Mouse (Mus musculus) urinary bladder, postnatal 14 days (tissue): ENCODE measurements around the gene Pclo.
"Not testable (repeated sequence)": the region's sequence is repeated elsewhere in the genome, so short reads cannot be mapped to it uniquely, and the experiment has no call there.

Experiments used
- DNase-seq: peaks from one replicate; pipeline ENCODE4 v3.0.0; 2021; ENCODE audit warnings: low spot score

Pclo gene

GRCm38 (mm10) chr5:14514631-14515523 lies at the start of gene Pclo:
Gene Pclo, plus strand, starts transcription at chr5:14514918.
- DNase-seq = peak; percentile 75

- DNase-seq = not testable (repeated sequence)
These were observed 20.3 kb upstream of the Pclo start for GRCm38 (mm10) chr5:14494431-14494830.

- DNase-seq = no peak
These were observed 6.2 kb upstream of the Pclo start for GRCm38 (mm10) chr5:14508522-14508921.

- no peak for DNase-seq
These were observed 5.1 kb upstream of the Pclo start for GRCm38 (mm10) chr5:14509621-14510020.

- DNase-seq = no peak
These were observed 3.6 kb downstream of the Pclo start for GRCm38 (mm10) chr5:14518131-14518832.

GRCm38 (mm10) chr5:14522006-14522405 lies 7.3 kb downstream of the Pclo start:
- no peak for DNase-seq

GRCm38 (mm10) chr5:14526038-14526437 lies 11.3 kb downstream of the Pclo start:
- DNase-seq = no peak

- DNase-seq = no peak
These were observed 13.1 kb downstream of the Pclo start for GRCm38 (mm10) chr5:14527796-14528195.

- DNase-seq = no peak
These were observed 17.2 kb downstream of the Pclo start for GRCm38 (mm10) chr5:14531906-14532305.

GRCm38 (mm10) chr5:14539346-14539745 lies 24.6 kb downstream of the Pclo start:
- DNase-seq = no peak

- no peak for DNase-seq
These were observed 25.4 kb downstream of the Pclo start for GRCm38 (mm10) chr5:14539961-14540627.

- DNase-seq = no peak
These were observed 60.9 kb downstream of the Pclo start for GRCm38 (mm10) chr5:14575626-14576025.

- no peak for DNase-seq
These were observed 76.8 kb downstream of the Pclo start for GRCm38 (mm10) chr5:14591479-14591878.

GRCm38 (mm10) chr5:14595426-14596013 lies 80.8 kb downstream of the Pclo start:
- DNase-seq = no peak

GRCm38 (mm10) chr5:14608318-14608717 lies 93.6 kb downstream of the Pclo start:
- DNase-seq = no peak

GRCm38 (mm10) chr5:14621146-14621545 lies 106.4 kb downstream of the Pclo start:
- DNase-seq = no peak

- DNase-seq = no peak
These were observed 108.6 kb downstream of the Pclo start for GRCm38 (mm10) chr5:14623360-14623759.

- DNase-seq = no peak
These were observed 126.5 kb downstream of the Pclo start for GRCm38 (mm10) chr5:14641260-14641659.

GRCm38 (mm10) chr5:14645856-14646255 lies 131.1 kb downstream of the Pclo start:
- DNase-seq = no peak

GRCm38 (mm10) chr5:14660637-14661036 lies 145.9 kb downstream of the Pclo start:
- DNase-seq = no peak

GRCm38 (mm10) chr5:14662180-14662579 lies 147.5 kb downstream of the Pclo start:
- no peak for DNase-seq

GRCm38 (mm10) chr5:14662603-14663002 lies 147.9 kb downstream of the Pclo start:
- DNase-seq = no peak
